Mouse (Mus musculus) forebrain, embryonic 10.5 days (tissue): ENCODE data around the gene Reep3. TPM values are rescaled to one million over a fixed set of nuclear protein-coding genes. Genes with fewer than 3 reads are reported as not detected.

Experiments
- DNase-seq: peaks from one replicate; pipeline ENCODE4 v3.0.0-alpha.2; 2017; ENCODE audit warnings: low spot score; ENCODE audit errors: extremely low spot score
- H3K27ac ChIP-seq: fragments of 300-500 bp; sonication (generic); 2 replicates; pipeline ENCODE4 v1.5.1; 2016; ENCODE audit warnings: mild to moderate bottlenecking
- H3K27me3 ChIP-seq: fragments of 300-500 bp; sonication (generic); 2 replicates; pipeline ENCODE4 v1.6.1; 2016; ENCODE audit warnings: mild to moderate bottlenecking; ENCODE audit not compliant: poor library complexity, severe bottlenecking
- H3K36me3 ChIP-seq: fragments of 300-500 bp; sonication (generic); replicated peaks from 2 replicates; pipeline ENCODE4 v1.6.1; 2016; ENCODE audit warnings: mild to moderate bottlenecking, moderate library complexity
- H3K4me1 ChIP-seq: fragments of 300-500 bp; sonication (generic); 2 replicates; pipeline ENCODE4 v1.6.1; 2016
- H3K4me3 ChIP-seq: fragments of 300-500 bp; sonication (generic); 2 replicates; pipeline ENCODE4 v1.5.1; 2016; ENCODE audit warnings: mild to moderate bottlenecking, moderate library complexity
- H3K9me3 ChIP-seq: fragments of 300-500 bp; sonication (generic); 2 replicates; pipeline ENCODE4 v1.6.1; 2016; ENCODE audit warnings: mild to moderate bottlenecking, moderate library complexity
- whole genome bisulfite sequencing: fragments of 180-500 bp; shearing (Covaris S2); methylation state at CpG from one replicate; pipeline ENCODE4 v1.1.7; 2016; 5-methylcytosine and 5-hydroxymethylcytosine counted together
- polyA plus RNA-seq: library from polyadenylated mRNA; unstranded; fragments of >200 nt; fragmentation: Nextera tagmentation; extraction: Ambion mirVana; gene quantifications from 2 replicates; pipeline ENCODE4 v1.2.1, GENCODE M21; 2016

Reep3 gene
- polyA plus RNA-seq, 1 experiment from 2014 or later: 32.7 TPM

GRCm38 (mm10) chr10:66960136-66960535 lies 136.6 kb downstream of the Reep3 start:
- no peak for DNase-seq
- peaks cover 15% of the 10 kb centered on the region for H3K4me1 ChIP-seq
- H3K27ac ChIP-seq: no peak overlapping the region
- no peaks in the 10 kb centered on the region for H3K27me3 ChIP-seq
- H3K9me3 ChIP-seq: no peaks in the 10 kb centered on the region; the same call in 1 of the 2 replicates
- no peak overlapping the region for H3K4me3 ChIP-seq
- H3K36me3 ChIP-seq: no peaks in the 10 kb centered on the region
- 85% methylated on average over 8 of the region's 8 CpGs for WGBS

Other genes starting within 250 kb of the Reep3 start
- gene Jmjd1c, start 820 bp downstream of the Reep3 start, polyA plus RNA-seq: 29.7 and 30.6 TPM in 2 replicates
- gene Nrbf2, start 188.4 kb upstream of the Reep3 start, polyA plus RNA-seq: 35.9 and 38.8 TPM in 2 replicates